Mouse (Mus musculus): ENCODE results near the gene Pars2.

The Pars2 gene

GRCm38 (mm10) chr4:106650833-106651527 is at the start of gene Pars2:
Gene Pars2, plus strand, starts transcription at chr4:106651069.
- DNase-seq (ENCODE audit: low spot score in 2 of 2) = peak; percentile 93 to 96

- DNase-seq (ENCODE audit: low spot score in 2 of 2) = no peak
These were observed 44.0 kb upstream of the Pars2 start for GRCm38 (mm10) chr4:106606639-106607554.

- DNase-seq (ENCODE audit: low spot score in 2 of 2) = no peak
These were observed 43.0 kb upstream of the Pars2 start for GRCm38 (mm10) chr4:106607905-106608304.

- DNase-seq (ENCODE audit: low spot score in 2 of 2) = no peak
These were observed 37.8 kb upstream of the Pars2 start for GRCm38 (mm10) chr4:106613105-106613504.

- DNase-seq (ENCODE audit: low spot score in 2 of 2) = no peak
These were observed 37.3 kb upstream of the Pars2 start for GRCm38 (mm10) chr4:106613560-106613959.

- DNase-seq (ENCODE audit: low spot score in 2 of 2) = peak; percentile 15 to 16
These were observed 36.6 kb upstream of the Pars2 start for GRCm38 (mm10) chr4:106614180-106614797.

GRCm38 (mm10) chr4:106614881-106615280 is 36.0 kb upstream of the Pars2 start:
- no peak for DNase-seq (ENCODE audit: low spot score in 2 of 2)

GRCm38 (mm10) chr4:106615637-106616036 is 35.2 kb upstream of the Pars2 start:
- DNase-seq (ENCODE audit: low spot score in 2 of 2) = no peak

- no peak for DNase-seq (ENCODE audit: low spot score in 2 of 2)
These were observed 33.8 kb upstream of the Pars2 start, which contains the start of gene Lexm for GRCm38 (mm10) chr4:106617056-106617455. Gene Lexm, minus strand, starts transcription at chr4:106617241.

- DNase-seq (ENCODE audit: low spot score in 2 of 2) = no peak
These were observed 32.0 kb upstream of the Pars2 start for GRCm38 (mm10) chr4:106618898-106619297.

GRCm38 (mm10) chr4:106621428-106621827 is 29.4 kb upstream of the Pars2 start:
- no peak for DNase-seq (ENCODE audit: low spot score in 2 of 2)

GRCm38 (mm10) chr4:106622030-106622493 is 28.8 kb upstream of the Pars2 start, which contains the start of gene Ttc22:
Gene Ttc22, plus strand, starts transcription at chr4:106622432.
- no peak for DNase-seq (ENCODE audit: low spot score in 2 of 2)

GRCm38 (mm10) chr4:106622712-106623111 is 28.2 kb upstream of the Pars2 start:
- DNase-seq (ENCODE audit: low spot score in 2 of 2) = no peak

- no peak for DNase-seq (ENCODE audit: low spot score in 2 of 2)
These were observed 26.6 kb upstream of the Pars2 start for GRCm38 (mm10) chr4:106624271-106624670.

- no peak for DNase-seq (ENCODE audit: low spot score in 2 of 2)
These were observed 23.1 kb upstream of the Pars2 start for GRCm38 (mm10) chr4:106627809-106628208.

GRCm38 (mm10) chr4:106628650-106629360 is 22.1 kb upstream of the Pars2 start:
- DNase-seq (ENCODE audit: low spot score in 2 of 2) = no peak

GRCm38 (mm10) chr4:106629374-106629773 is 21.5 kb upstream of the Pars2 start:
- DNase-seq (ENCODE audit: low spot score in 2 of 2) = no peak

GRCm38 (mm10) chr4:106630333-106631220 is 20.3 kb upstream of the Pars2 start:
- peak in 1 of 2 experiments; percentile 38 for DNase-seq (ENCODE audit: low spot score in 2 of 2)

- no peak for DNase-seq (ENCODE audit: low spot score in 2 of 2)
These were observed 18.6 kb upstream of the Pars2 start for GRCm38 (mm10) chr4:106632313-106632712.

Data from heart, adult 9 months (tissue).